Mouse (Mus musculus): ENCODE measurements around the gene Cyp2c68.
"Not testable (repeated sequence)": the region's sequence is repeated elsewhere in the genome, so short reads cannot be mapped to it uniquely, and the experiment has no call there.

Gene Cyp2c68

GRCm38 (mm10) chr19:39740920-39741319 lies at the start of gene Cyp2c68:
Gene Cyp2c68, minus strand, starts transcription at chr19:39741054.
- no peak for DNase-seq (ENCODE audit: low spot score in 2 of 2)

GRCm38 (mm10) chr19:39785458-39785857 lies 44.6 kb upstream of the Cyp2c68 start:
- DNase-seq (ENCODE audit: low spot score in 2 of 2), result not testable (repeated sequence)

- no peak for DNase-seq (ENCODE audit: low spot score in 2 of 2)
Observed at GRCm38 (mm10) chr19:39745357-39745756, 4.5 kb upstream of the Cyp2c68 start.

GRCm38 (mm10) chr19:39744361-39744760 lies 3.5 kb upstream of the Cyp2c68 start:
- not testable (repeated sequence) for DNase-seq (ENCODE audit: low spot score in 2 of 2)

GRCm38 (mm10) chr19:39711116-39711515 lies 29.7 kb downstream of the Cyp2c68 start:
- DNase-seq (ENCODE audit: low spot score in 2 of 2), result not testable (repeated sequence)

- not testable (repeated sequence) for DNase-seq (ENCODE audit: low spot score in 2 of 2)
Observed at GRCm38 (mm10) chr19:39665650-39666049, 75.2 kb downstream of the Cyp2c68 start.

GRCm38 (mm10) chr19:39652381-39652780 lies 88.5 kb downstream of the Cyp2c68 start:
- DNase-seq (ENCODE audit: low spot score in 2 of 2), result no peak

- DNase-seq (ENCODE audit: low spot score in 2 of 2), result no peak
Observed at GRCm38 (mm10) chr19:39648938-39649337, 91.9 kb downstream of the Cyp2c68 start, which contains the start of gene Cyp2c67. Gene Cyp2c67, minus strand, starts transcription at chr19:39649051.

GRCm38 (mm10) chr19:39647519-39647918 lies 93.3 kb downstream of the Cyp2c68 start:
- no peak for DNase-seq (ENCODE audit: low spot score in 2 of 2)

GRCm38 (mm10) chr19:39644551-39644950 lies 96.3 kb downstream of the Cyp2c68 start:
- not testable (repeated sequence) for DNase-seq (ENCODE audit: low spot score in 2 of 2)
